Mouse (Mus musculus): Measurements from ENCODE around the gene Ralgps2. TPM values are rescaled to one million over a fixed set of nuclear protein-coding genes. Genes with fewer than 3 reads are reported as not detected.
A peak's percentile ranks its signal among the peaks of the same experiment; 100 is the strongest.

Ralgps2 gene
- polyA plus RNA-seq, 1 experiment from 2014 or later, result 59.3 TPM

DNA sequence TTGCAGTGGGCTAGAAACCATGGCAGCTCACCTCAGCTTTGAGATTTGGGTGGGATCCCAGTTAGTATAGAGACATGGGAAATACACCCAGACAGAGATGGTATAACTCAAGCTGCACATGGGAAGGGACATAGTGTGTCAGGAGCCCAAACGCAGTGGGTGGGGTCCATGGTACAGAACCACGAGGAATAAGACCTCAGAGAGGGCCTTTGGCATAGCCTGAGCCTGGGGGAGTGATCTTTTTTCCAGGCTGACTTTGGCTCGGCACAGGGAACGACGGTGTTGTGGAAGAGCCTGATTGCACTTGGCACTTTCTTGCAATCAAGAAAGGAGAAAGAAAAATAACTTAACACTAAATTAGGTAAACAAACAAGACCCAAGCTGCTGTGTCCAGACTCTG, 170.3 kb downstream of the Ralgps2 start:
- ATAC-seq (ENCODE audit: low FRiP score, low TSS enrichment), result 0 out of 2 replicates have a peak, but pooled peaks have one; percentile 29
- Histone ChIP-seq H3K27me3 (ENCODE audit: insufficient read depth, low read length) (no peaks in the 10 kb centered on the region), H3K9ac (replicated peaks; ENCODE audit: low read length) (no peak overlapping the region), H3K27ac (ENCODE audit: low read length) (no peak overlapping the region), H3K4me1 (ENCODE audit: insufficient read depth, low read length) (no peaks in the 10 kb centered on the region), H3K4me2 (replicated peaks; ENCODE audit: low read depth, low read length) (no peak overlapping the region), H3K9me3 (ENCODE audit: low read length) (peaks cover 20% of the 10 kb centered on the region), H3K36me3 (ENCODE audit: insufficient read depth, low read length) (no peaks in the 10 kb centered on the region; the same call in 1 of the 2 replicates), H3K4me3 (ENCODE audit: low read length) (no peak overlapping the region)
- WGBS, result 27% methylated on average over 5 of the region's 5 CpGs

DNA sequence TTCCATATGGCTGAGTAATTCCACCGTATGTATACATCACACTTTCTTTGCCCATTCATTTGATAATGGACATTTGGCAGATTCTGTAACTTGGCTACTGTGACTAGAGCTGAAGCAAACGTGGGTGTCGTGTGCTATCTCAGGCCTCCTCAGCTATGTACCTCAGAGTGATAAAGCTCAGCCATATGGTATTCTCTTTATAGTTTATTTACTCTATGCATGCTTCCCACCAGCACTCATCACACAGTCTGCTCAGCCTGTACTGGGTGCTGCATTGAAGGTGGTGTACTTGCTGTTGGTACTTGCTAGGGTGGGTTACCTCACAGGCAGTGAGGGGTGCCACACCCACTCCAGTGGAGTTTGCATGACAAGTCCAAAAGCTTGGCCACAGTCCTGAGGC, 174.1 kb downstream of the Ralgps2 start:
- no peaks in the 10 kb centered on the region for H3K27me3 ChIP-seq (ENCODE audit: insufficient read depth, low read length)
- 93% methylated on average over 3 of the region's 3 CpGs for WGBS
- no peak for ATAC-seq (ENCODE audit: low FRiP score, low TSS enrichment)
- peaks cover 14% of the 10 kb centered on the region for H3K4me1 ChIP-seq (ENCODE audit: insufficient read depth, low read length)
- H3K9ac ChIP-seq (replicated peaks; ENCODE audit: low read length), result no peak overlapping the region
- H3K4me2 ChIP-seq (replicated peaks; ENCODE audit: low read depth, low read length), result no peak overlapping the region
- no peak overlapping the region for H3K4me3 ChIP-seq (ENCODE audit: low read length)
- H3K27ac ChIP-seq (ENCODE audit: low read length), result no peak overlapping the region
- H3K36me3 ChIP-seq (ENCODE audit: insufficient read depth, low read length), result no peaks in the 10 kb centered on the region; the same call in 1 of the 2 replicates
- H3K9me3 ChIP-seq (ENCODE audit: low read length), result peaks cover 20% of the 10 kb centered on the region

DNA sequence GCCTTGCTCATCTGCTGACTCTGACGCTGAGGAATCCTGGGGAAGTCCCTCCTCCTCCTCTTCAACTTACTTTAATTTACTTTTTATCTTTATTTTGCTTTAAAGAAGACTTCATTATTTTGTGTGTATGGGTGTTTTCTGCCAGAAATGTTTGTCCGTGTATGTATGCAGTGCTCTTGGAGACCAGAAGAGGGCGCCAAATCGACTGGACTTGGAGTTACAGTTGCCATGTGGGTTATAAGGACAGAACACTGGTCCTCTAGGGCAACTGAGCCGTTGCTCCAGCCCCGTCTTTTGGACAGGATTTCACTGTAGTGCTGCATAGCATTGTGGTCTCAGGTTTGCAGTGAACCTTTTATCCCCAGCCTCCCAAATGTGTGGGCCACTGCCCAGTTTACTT, 174.8 kb downstream of the Ralgps2 start:
- peaks cover 20% of the 10 kb centered on the region for H3K9me3 ChIP-seq (ENCODE audit: low read length)
- no peak overlapping the region for H3K4me2 ChIP-seq (replicated peaks; ENCODE audit: low read depth, low read length)
- H3K4me3 ChIP-seq (ENCODE audit: low read length), result no peak overlapping the region
- no peak for ATAC-seq (ENCODE audit: low FRiP score, low TSS enrichment)
- H3K27ac ChIP-seq (ENCODE audit: low read length), result no peak overlapping the region
- H3K27me3 ChIP-seq (ENCODE audit: insufficient read depth, low read length), result no peaks in the 10 kb centered on the region
- H3K36me3 ChIP-seq (ENCODE audit: insufficient read depth, low read length), result no peaks in the 10 kb centered on the region; the same call in 1 of the 2 replicates
- no peak overlapping the region for H3K9ac ChIP-seq (replicated peaks; ENCODE audit: low read length)
- peaks cover 14% of the 10 kb centered on the region for H3K4me1 ChIP-seq (ENCODE audit: insufficient read depth, low read length)
- 75% methylated on average over 6 of the region's 6 CpGs for WGBS

DNA sequence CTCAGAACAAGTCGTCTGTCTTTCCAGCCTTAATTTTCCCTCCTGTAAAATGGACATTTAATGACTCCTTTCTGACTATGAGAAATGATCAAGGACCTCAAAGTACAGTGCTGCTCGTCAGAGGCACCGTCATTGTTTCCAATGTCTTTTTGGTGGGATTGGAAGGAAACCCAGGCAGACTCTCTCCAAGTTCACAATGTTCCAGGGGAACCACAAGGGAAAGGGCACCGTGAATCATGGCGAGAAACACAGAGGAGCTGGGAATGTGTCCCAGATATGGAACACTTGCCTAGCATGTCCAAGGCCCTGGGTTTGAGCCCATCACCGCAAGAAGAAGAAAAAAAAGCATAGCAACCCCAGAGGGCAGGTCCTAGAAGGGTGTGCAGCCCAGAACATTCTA, 176.1 kb downstream of the Ralgps2 start:
- H3K9ac ChIP-seq (replicated peaks; ENCODE audit: low read length), result no peak overlapping the region
- no peak overlapping the region for H3K27ac ChIP-seq (ENCODE audit: low read length)
- H3K9me3 ChIP-seq (ENCODE audit: low read length), result peaks cover 20% of the 10 kb centered on the region
- no peak for ATAC-seq (ENCODE audit: low FRiP score, low TSS enrichment)
- H3K4me2 ChIP-seq (replicated peaks; ENCODE audit: low read depth, low read length), result no peak overlapping the region
- H3K4me1 ChIP-seq (ENCODE audit: insufficient read depth, low read length), result peaks cover 14% of the 10 kb centered on the region
- no peak overlapping the region for H3K4me3 ChIP-seq (ENCODE audit: low read length)
- no peaks in the 10 kb centered on the region; the same call in 1 of the 2 replicates for H3K36me3 ChIP-seq (ENCODE audit: insufficient read depth, low read length)
- WGBS, result 90% methylated on average over 6 of the region's 6 CpGs
- H3K27me3 ChIP-seq (ENCODE audit: insufficient read depth, low read length), result no peaks in the 10 kb centered on the region

DNA sequence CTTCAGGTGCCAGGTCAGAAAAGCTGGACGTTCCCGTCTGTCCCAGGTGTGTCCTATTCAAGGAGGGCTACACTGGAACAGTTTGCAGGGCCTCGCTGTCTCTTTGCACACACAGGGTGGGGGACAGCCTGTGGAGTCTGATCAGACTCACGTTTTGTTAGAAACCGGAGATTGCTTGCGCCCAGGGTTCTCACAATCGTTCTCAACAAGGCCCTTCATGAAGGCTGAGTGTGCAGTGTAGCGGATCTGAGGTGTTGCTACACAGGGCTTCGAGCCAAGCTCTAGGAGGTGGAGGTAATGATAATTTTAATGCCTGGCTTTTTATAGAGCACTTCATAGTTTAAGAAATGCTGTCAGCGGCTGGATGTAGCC, 178.0 kb downstream of the Ralgps2 start:
- 48% methylated on average over 10 of the region's 10 CpGs for WGBS
- Histone ChIP-seq H3K9me3 (ENCODE audit: low read length) (peaks cover 9% of the 10 kb centered on the region), H3K36me3 (ENCODE audit: insufficient read depth, low read length) (no peaks in the 10 kb centered on the region), H3K9ac (replicated peaks; ENCODE audit: low read length) (no peak overlapping the region), H3K27ac (ENCODE audit: low read length) (peak overlapping the region; percentile 51; the same call in 1 of the 2 replicates), H3K4me3 (ENCODE audit: low read length) (no peak overlapping the region), H3K4me2 (replicated peaks; ENCODE audit: low read depth, low read length) (no peak overlapping the region), H3K4me1 (ENCODE audit: insufficient read depth, low read length) (peaks cover 14% of the 10 kb centered on the region), H3K27me3 (ENCODE audit: insufficient read depth, low read length) (no peaks in the 10 kb centered on the region)
- ATAC-seq (ENCODE audit: low FRiP score, low TSS enrichment), result 0 out of 2 replicates have a peak, but pooled peaks have one; percentile 32

DNA sequence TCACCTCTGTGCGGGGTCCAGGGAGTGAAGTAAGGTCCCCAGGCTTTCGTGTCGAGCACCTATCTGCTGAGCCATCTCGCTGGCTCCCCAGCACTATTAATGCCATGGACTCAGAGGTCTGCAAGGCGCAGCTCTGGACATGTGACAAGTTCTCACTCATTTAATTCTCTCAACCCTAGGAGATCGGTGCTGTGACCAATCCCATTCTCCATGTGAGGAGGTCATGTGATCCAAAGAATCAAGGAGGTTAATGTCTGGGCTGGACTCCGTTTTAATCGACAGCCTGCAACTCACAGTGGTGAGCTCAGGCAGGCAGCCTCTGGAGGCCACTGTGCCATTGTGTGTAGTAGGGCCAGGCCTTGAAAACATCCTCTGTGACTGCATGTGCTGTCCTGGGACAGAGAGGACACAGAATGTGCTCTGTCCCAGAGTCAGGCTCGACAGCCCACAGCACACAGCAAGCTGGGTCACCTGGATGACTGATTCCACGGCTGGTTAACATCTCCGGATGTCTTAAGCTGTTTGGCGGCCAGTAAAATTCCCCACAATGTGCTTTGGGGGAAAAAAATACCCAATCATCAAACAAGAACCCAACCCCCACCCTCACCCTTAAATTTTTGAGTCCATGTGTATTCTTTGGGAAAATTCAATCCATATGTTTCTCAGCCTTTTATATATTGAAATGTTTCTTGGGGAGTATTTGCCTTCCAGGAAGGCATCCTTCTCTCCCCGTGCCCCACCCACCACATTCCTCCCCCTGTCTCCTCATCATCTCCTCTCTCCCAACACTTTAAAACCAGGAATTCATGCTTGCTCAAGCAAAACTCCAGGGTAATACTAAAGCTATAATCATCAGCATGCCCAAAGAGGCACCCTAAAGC, 178.6 kb downstream of the Ralgps2 start:
- 64% methylated on average over 13 of the region's 13 CpGs for WGBS
- H3K4me1 ChIP-seq (ENCODE audit: insufficient read depth, low read length), result peaks cover 14% of the 10 kb centered on the region
- 0 out of 2 replicates have a peak, but pooled peaks have one; percentile 17 for ATAC-seq (ENCODE audit: low FRiP score, low TSS enrichment)
- peaks cover 4% of the 10 kb centered on the region; the same call in 1 of the 2 replicates for H3K9me3 ChIP-seq (ENCODE audit: low read length)
- H3K4me3 ChIP-seq (ENCODE audit: low read length), result no peak overlapping the region
- H3K9ac ChIP-seq (replicated peaks; ENCODE audit: low read length), result no peak overlapping the region
- no peaks in the 10 kb centered on the region for H3K27me3 ChIP-seq (ENCODE audit: insufficient read depth, low read length)
- no peaks in the 10 kb centered on the region for H3K36me3 ChIP-seq (ENCODE audit: insufficient read depth, low read length)
- no peak overlapping the region for H3K4me2 ChIP-seq (replicated peaks; ENCODE audit: low read depth, low read length)
- peak overlapping the region; percentile 51; the same call in 1 of the 2 replicates for H3K27ac ChIP-seq (ENCODE audit: low read length)

DNA sequence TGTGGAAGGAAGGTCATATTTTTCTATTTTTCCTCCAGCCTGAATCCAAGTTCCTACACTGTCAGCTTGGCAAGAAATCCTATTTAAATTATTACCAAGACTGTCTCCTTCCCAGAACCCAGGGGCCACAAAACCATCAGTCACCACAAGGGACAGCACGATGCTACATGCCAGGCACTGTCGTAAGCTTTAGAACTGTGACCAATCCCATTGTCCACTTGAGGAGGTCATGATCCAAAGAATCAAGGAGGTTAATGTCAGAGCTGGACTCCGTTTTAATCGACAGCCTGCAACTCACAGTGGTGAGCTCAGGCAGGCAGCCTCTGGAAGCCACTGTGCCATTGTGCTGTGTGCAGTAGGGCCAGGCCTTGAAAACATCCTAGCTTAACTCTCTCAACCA, 181.1 kb downstream of the Ralgps2 start:
- no peak for ATAC-seq (ENCODE audit: low FRiP score, low TSS enrichment)
- Histone ChIP-seq H3K4me1 (ENCODE audit: insufficient read depth, low read length) (peaks cover 21% of the 10 kb centered on the region), H3K9ac (replicated peaks; ENCODE audit: low read length) (no peak overlapping the region), H3K27me3 (ENCODE audit: insufficient read depth, low read length) (no peaks in the 10 kb centered on the region), H3K36me3 (ENCODE audit: insufficient read depth, low read length) (no peaks in the 10 kb centered on the region), H3K4me3 (ENCODE audit: low read length) (no peak overlapping the region), H3K4me2 (replicated peaks; ENCODE audit: low read depth, low read length) (no peak overlapping the region), H3K27ac (ENCODE audit: low read length) (no peak overlapping the region), H3K9me3 (ENCODE audit: low read length) (no peaks in the 10 kb centered on the region)
- 40% methylated on average over 4 of the region's 4 CpGs for WGBS

DNA sequence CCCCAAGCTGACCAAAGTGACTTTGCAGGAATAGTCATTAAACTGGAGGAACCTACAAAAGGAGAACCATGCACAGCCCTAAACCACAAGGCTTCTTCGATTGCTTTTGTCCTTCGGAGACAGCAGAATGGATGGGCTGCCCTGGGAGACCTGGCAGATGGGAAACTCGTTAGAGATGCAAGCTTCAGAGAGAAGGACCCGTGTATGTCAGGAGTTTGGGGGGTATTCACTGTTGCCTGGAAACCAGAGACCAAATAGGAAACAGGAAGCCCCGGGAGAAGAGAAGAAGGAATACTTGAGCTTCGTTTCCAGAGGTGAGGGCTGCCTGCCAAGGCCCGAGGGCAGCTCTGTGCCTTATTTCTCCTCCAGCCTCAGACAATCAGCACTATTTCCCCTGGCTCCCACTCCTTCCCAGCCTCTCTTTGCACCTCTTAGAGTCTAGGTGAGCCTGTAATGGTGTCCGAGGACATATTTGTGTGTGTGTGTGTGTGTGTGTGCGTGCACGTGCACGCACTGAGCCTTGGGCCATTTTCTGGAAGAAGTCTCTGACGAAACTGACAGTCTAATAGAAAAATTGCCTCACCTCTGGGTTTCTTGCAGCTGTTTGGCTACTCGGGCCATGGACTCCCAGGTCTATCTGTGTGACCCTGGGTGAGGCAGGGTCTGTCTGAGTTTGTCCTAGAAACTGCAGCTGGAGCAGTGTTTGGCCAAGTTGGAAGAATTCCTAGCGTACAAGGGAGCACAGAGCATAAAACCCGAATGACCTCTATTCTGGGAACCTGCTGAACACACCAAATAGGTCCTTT, 184.6 kb downstream of the Ralgps2 start:
- H3K27ac ChIP-seq (ENCODE audit: low read length), result peak overlapping the region; percentile 12; the same call in 1 of the 2 replicates
- no peaks in the 10 kb centered on the region for H3K9me3 ChIP-seq (ENCODE audit: low read length)
- H3K36me3 ChIP-seq (ENCODE audit: insufficient read depth, low read length), result no peaks in the 10 kb centered on the region
- ATAC-seq (ENCODE audit: low FRiP score, low TSS enrichment), result no peak
- H3K4me2 ChIP-seq (replicated peaks; ENCODE audit: low read depth, low read length), result no peak overlapping the region
- H3K4me3 ChIP-seq (ENCODE audit: low read length), result no peak overlapping the region
- no peaks in the 10 kb centered on the region for H3K27me3 ChIP-seq (ENCODE audit: insufficient read depth, low read length)
- peaks cover 22% of the 10 kb centered on the region for H3K4me1 ChIP-seq (ENCODE audit: insufficient read depth, low read length)
- H3K9ac ChIP-seq (replicated peaks; ENCODE audit: low read length), result no peak overlapping the region
- WGBS, result 44% methylated on average over 15 of the region's 15 CpGs

All from kidney, embryonic 16.5 days (tissue).